Mouse (Mus musculus) Muller cell, postnatal 12 days (primary cell): ENCODE measurements around the gene Bcl7b.
"Not testable (repeated sequence)": the region's sequence is repeated elsewhere in the genome, so short reads cannot be mapped to it uniquely, and the experiment has no call there.

Experiments
- DNase-seq: peaks from one replicate; pipeline ENCODE4 v3.0.0-alpha.2; 2015; ENCODE audit errors: inconsistent ontology term

Bcl7b gene

GRCm38 (mm10) chr5:135216871-135217270 lies 48.8 kb downstream of the Bcl7b start:
- DNase-seq = no peak

GRCm38 (mm10) chr5:135220941-135221340 lies 52.9 kb downstream of the Bcl7b start:
- DNase-seq = no peak

- DNase-seq = no peak
Measured at GRCm38 (mm10) chr5:135222066-135222465, 54.0 kb downstream of the Bcl7b start.

- DNase-seq = no peak
Measured at GRCm38 (mm10) chr5:135224169-135224568, 56.1 kb downstream of the Bcl7b start.

- not testable (repeated sequence) for DNase-seq
Measured at GRCm38 (mm10) chr5:135225879-135226278, 57.8 kb downstream of the Bcl7b start.

- DNase-seq = no peak
Measured at GRCm38 (mm10) chr5:135230186-135230585, 62.1 kb downstream of the Bcl7b start.
